Mouse (Mus musculus) liver, embryonic 14.5 days (tissue): ENCODE measurements around the gene Ubr2. TPM values are rescaled to one million over a fixed set of nuclear protein-coding genes. Genes with fewer than 3 reads are reported as not detected.
A peak's percentile ranks its signal among the peaks of the same experiment; 100 is the strongest.

Experiments used
- ATAC-seq: fragments of 200-750 bp; cut with Nextera tagmentation; 2 replicates; pipeline ENCODE4 v1.8.0; 2017; ENCODE audit warnings: moderate number of reproducible peaks, mild to moderate bottlenecking, moderate library complexity; ENCODE audit not compliant: insufficient read depth
- DNase-seq, 3 experiments: peaks; one replicate each; pipeline ENCODE4 v3.0.0-alpha.2; 2012 to 2013; ENCODE audit warnings: low read depth in 3 of 3, low spot score in 3 of 3
- H3K27ac ChIP-seq: fragments of 300-500 bp; sonication (generic); 2 replicates; pipeline ENCODE4 v1.5.1; 2014; ENCODE audit warnings: moderate library complexity, mild to moderate bottlenecking, control low read depth, inconsistent platforms
- H3K27me3 ChIP-seq: fragments of 300-500 bp; sonication (generic); 2 replicates; pipeline ENCODE4 v1.6.1; 2014; ENCODE audit warnings: mild to moderate bottlenecking, low read length, moderate library complexity; ENCODE audit not compliant: control insufficient read depth, insufficient read depth
- H3K36me3 ChIP-seq: fragments of 300-500 bp; sonication (generic); replicated peaks from 2 replicates; pipeline ENCODE4 v1.6.1; 2014; ENCODE audit warnings: low read depth; ENCODE audit not compliant: control insufficient read depth, insufficient read depth
- H3K4me1 ChIP-seq, 2 experiments: fragments of 200-500 bp in 1 of 2; fragments of 300-500 bp in 1 of 2; sonication (generic) in 1 of 2; replicated peaks; 2 replicates each; pipeline ENCODE4 v1.6.1; 2012 to 2014; ENCODE audit warnings: antibody characterized with exemption in 1 of 2, inconsistent platforms in 1 of 2, low read length in 1 of 2; ENCODE audit not compliant: control insufficient read depth in 2 of 2, insufficient read depth in 2 of 2
- H3K4me2 ChIP-seq: fragments of 300-500 bp; sonication (generic); 2 replicates; pipeline ENCODE4 v1.6.1; 2014; ENCODE audit warnings: low read depth, mild to moderate bottlenecking, control low read depth, moderate library complexity
- H3K4me3 ChIP-seq, 2 experiments: fragments of 200-500 bp in 1 of 2; fragments of 300-500 bp in 1 of 2; sonication (generic) in 1 of 2; 2 replicates each; pipeline ENCODE4 v1.5.1; 2012 to 2014; ENCODE audit warnings: low read depth in 2 of 2, low read length in 2 of 2, mild to moderate bottlenecking in 2 of 2, control low read depth in 1 of 2, inconsistent platforms in 1 of 2, moderate library complexity in 1 of 2; ENCODE audit not compliant: insufficient read depth in 1 of 2
- H3K9ac ChIP-seq: fragments of 300-500 bp; sonication (generic); replicated peaks from 2 replicates; pipeline ENCODE4 v1.6.1; 2014; ENCODE audit warnings: mild to moderate bottlenecking, control low read depth, moderate library complexity
- H3K9me3 ChIP-seq: fragments of 300-500 bp; sonication (generic); 2 replicates; pipeline ENCODE4 v1.6.1; 2016; ENCODE audit warnings: low read length, mixed read lengths; ENCODE audit not compliant: control insufficient read depth
- CTCF ChIP-seq: IDR thresholded peaks from 2 replicates; pipeline ENCODE4 v1.5.1; 2016; ENCODE audit warnings: antibody characterized with exemption, low read depth, control low read depth
- EP300 ChIP-seq: IDR thresholded peaks from 2 replicates; pipeline ENCODE4 v1.6.1; 2016; ENCODE audit warnings: antibody characterized with exemption, low read depth
- WGBS: fragments of 180-500 bp; shearing (Covaris S2); extraction: QIAGEN DNeasy Blood & Tissue Kit; methylation state at CpG from one replicate; pipeline ENCODE4 v1.1.7; 2014; ENCODE audit not compliant: insufficient replicate concordance; 5-methylcytosine and 5-hydroxymethylcytosine counted together
- polyA plus RNA-seq, 2 experiments: library from polyadenylated mRNA; depleted of rRNA in 1 of 2; stranded (reverse) in 1 of 2; unstranded in 1 of 2; fragments of >200 nt; fragmentation: Nextera tagmentation in 1 of 2; extraction: Ambion mirVana in 1 of 2; gene quantifications; 2 replicates each; pipeline versions ENCODE4 v1.2.1 to v1.2.3; 2012 to 2014

Gene Ubr2
- 7.2 and 9.7 TPM in 2 replicates for polyA plus RNA-seq (2012; rRNA removed)
- polyA plus RNA-seq (2014; fragmentation: Nextera tagmentation; extraction: Ambion mirVana), result 7.3 and 9.5 TPM in 2 replicates

- ATAC-seq, result peak; percentile 94
- peak within 1 kb of the TSS; percentile 82 to 88 for H3K4me3 ChIP-seq
- H3K4me1 ChIP-seq, result peaks cover 2 to 12% of the 10 kb centered on the region in 2 experiments; a peak in 3 of 4 replicates
- no peaks in the 10 kb centered on the region; the same call in none of the 2 replicates for H3K27me3 ChIP-seq
- H3K9ac ChIP-seq, result peak within 1 kb of the TSS; percentile 97
- peak; percentile 55 for TF ChIP-seq CTCF
- no peak for TF ChIP-seq EP300
- WGBS, result under 1% methylated on average over 77 of the region's 77 CpGs
- H3K4me2 ChIP-seq, result peak within 1 kb of the TSS; percentile 82
- peaks cover 3% of the 10 kb centered on the region for H3K36me3 ChIP-seq
- peak; percentile 88 to 92 (median 91) for DNase-seq
- peak within 1 kb of the TSS; percentile 81 for H3K27ac ChIP-seq
- H3K9me3 ChIP-seq, result no peaks in the 10 kb centered on the region
Observed at GRCm38 (mm10) chr17:47009898-47010721, at the start of gene Ubr2. TSS of gene Ubr2 (minus strand) at chr17:47010556.

DNA sequence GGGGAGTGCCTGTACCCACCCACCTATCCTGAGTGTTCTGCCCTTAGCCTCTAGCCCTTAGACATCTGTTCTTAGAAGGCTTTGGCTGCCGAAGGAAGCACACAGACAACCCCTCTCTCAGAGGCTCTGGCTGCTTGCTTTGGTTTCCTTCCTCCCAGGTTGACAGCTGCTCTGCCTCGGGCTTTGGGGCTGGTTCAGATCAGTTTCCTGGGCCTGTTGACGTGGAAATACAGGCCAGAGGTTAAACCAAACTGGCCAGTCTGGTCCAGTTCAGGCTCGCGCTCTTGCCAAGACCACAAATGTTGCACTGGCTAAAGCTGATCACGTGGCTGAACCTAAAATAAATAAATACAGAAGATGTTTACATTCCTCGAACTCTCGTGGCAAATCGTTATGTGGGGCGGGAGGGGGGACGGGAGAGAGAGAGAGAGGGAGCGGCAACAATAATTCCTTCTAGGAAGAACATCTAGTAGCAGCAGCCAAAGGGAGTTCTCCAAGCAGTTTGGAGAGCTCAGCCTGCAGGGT is 49.5 kb upstream of the Ubr2 start:
- DNase-seq, result peak; percentile 11 to 30 (median 24)
- 30% methylated on average over 12 of the region's 12 CpGs for WGBS
- H3K4me1 ChIP-seq, result 0 out of 4 replicates have a peak, but pooled peaks cover 0 to 2% of the 10 kb centered on the region in 2 experiments
- no peak overlapping the region for H3K4me2 ChIP-seq
- H3K27me3 ChIP-seq, result no peaks in the 10 kb centered on the region
- no peak overlapping the region for H3K9ac ChIP-seq
- peak; percentile 50; the same call in 1 of the 2 replicates for ATAC-seq
- no peaks in the 10 kb centered on the region for H3K36me3 ChIP-seq
- H3K4me3 ChIP-seq, result no peak overlapping the region
- no peak for TF ChIP-seq CTCF
- no peak overlapping the region for H3K27ac ChIP-seq
- peaks cover 3% of the 10 kb centered on the region; the same call in 1 of the 2 replicates for H3K9me3 ChIP-seq

GRCm38 (mm10) chr17:47057966-47058365 is 47.6 kb upstream of the Ubr2 start:
- Histone ChIP-seq H3K4me2 (no peak overlapping the region), H3K36me3 (no peaks in the 10 kb centered on the region), H3K4me1 (0 out of 4 replicates have a peak, but pooled peaks cover 0 to 2% of the 10 kb centered on the region in 2 experiments), H3K4me3 (no peak overlapping the region), H3K27ac (no peak overlapping the region), H3K27me3 (no peaks in the 10 kb centered on the region), H3K9ac (no peak overlapping the region), H3K9me3 (peaks cover 3% of the 10 kb centered on the region; the same call in 1 of the 2 replicates)
- ATAC-seq (no peak), DNase-seq (no peak)
- TF ChIP-seq EP300 (no peak), CTCF (peak; percentile 50)
- WGBS, result 87% methylated on average over 4 of the region's 4 CpGs

DNA sequence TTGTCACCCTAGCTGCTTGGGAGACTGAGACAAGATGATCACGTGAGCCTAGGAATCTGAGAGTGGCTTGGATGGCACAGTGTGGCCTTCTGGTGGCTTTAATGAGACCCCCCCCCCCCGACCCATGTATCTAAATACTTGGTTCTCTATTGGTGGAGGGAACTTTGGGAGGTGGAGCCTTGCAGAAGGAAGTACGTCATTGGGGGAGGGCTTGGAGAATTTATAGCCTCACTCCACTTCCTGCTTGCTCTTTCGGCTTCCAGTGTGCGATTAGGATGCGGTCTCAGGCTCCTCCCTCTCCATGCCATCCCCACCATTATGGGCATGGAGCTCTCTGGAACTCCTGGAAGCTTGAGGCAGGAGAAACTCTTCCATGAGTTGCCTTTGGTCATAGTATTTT is 46.1 kb upstream of the Ubr2 start:
- Histone ChIP-seq H3K4me1 (0 out of 4 replicates have a peak, but pooled peaks cover 0 to 2% of the 10 kb centered on the region in 2 experiments), H3K27ac (no peak overlapping the region), H3K36me3 (no peaks in the 10 kb centered on the region), H3K4me2 (no peak overlapping the region), H3K9me3 (peaks cover 3% of the 10 kb centered on the region; the same call in 1 of the 2 replicates), H3K27me3 (no peaks in the 10 kb centered on the region), H3K4me3 (no peak overlapping the region), H3K9ac (no peak overlapping the region)
- 62% methylated on average over 6 of the region's 6 CpGs for WGBS
- no peak for TF ChIP-seq CTCF
- no peak for TF ChIP-seq EP300
- ATAC-seq (no peak), DNase-seq (no peak)

- H3K9me3 ChIP-seq, result peaks cover 3% of the 10 kb centered on the region; the same call in 1 of the 2 replicates
- no peak overlapping the region for H3K4me2 ChIP-seq
- H3K27ac ChIP-seq, result no peak overlapping the region
- DNase-seq (no peak), ATAC-seq (no peak)
- H3K9ac ChIP-seq, result no peak overlapping the region
- no peak overlapping the region for H3K4me3 ChIP-seq
- H3K4me1 ChIP-seq, result 0 out of 4 replicates have a peak, but pooled peaks cover 0 to 2% of the 10 kb centered on the region in 2 experiments
- 74% methylated on average over 7 of the region's 7 CpGs for WGBS
- no peaks in the 10 kb centered on the region for H3K36me3 ChIP-seq
- TF ChIP-seq EP300 (no peak), CTCF (no peak)
- no peaks in the 10 kb centered on the region for H3K27me3 ChIP-seq
Observed at GRCm38 (mm10) chr17:47055121-47055520, 44.8 kb upstream of the Ubr2 start.
